Mouse (Mus musculus) left cerebral cortex, postnatal 36 days (tissue): ENCODE measurements around the gene Mettl1. TPM values are rescaled to one million over a fixed set of nuclear protein-coding genes. Genes with fewer than 3 reads are reported as not detected.
"Not testable (repeated sequence)": the region's sequence is repeated elsewhere in the genome, so short reads cannot be mapped to it uniquely, and the experiment has no call there.

Experiments used
- DNase-seq, 2 experiments: peaks; one replicate each; pipeline ENCODE4 v3.0.0; 2021 to 2022; ENCODE audit warnings: low spot score in 2 of 2, mixed read lengths in 1 of 2
- intact Hi-C: fragments of 180-260 bp; cut with DNase I; formaldehyde crosslinking; loops from one replicate; pipeline ENCODE4 v1.15.1; 2025
- total RNA-seq, 2 experiments: library from RNA; stranded (reverse); gene quantifications; 2 replicates each; pipeline ENCODE4 v1.2.3; 2021

Mettl1 gene
- total RNA-seq, 2 experiments from 2014 or later, result 9.2 to 10.6 TPM

GRCm38 (mm10) chr10:127042468-127043115, 1.4 kb downstream of the Mettl1 start:
- no peak for DNase-seq
- intact Hi-C loops, result no loop called here

- DNase-seq, result no peak
- intact Hi-C loops, result no loop called here
Measured at GRCm38 (mm10) chr10:127043187-127043586, 2.0 kb downstream of the Mettl1 start.

- DNase-seq, result no peak
- intact Hi-C loops, result no loop called here
Measured at GRCm38 (mm10) chr10:127047954-127048353, 6.7 kb downstream of the Mettl1 start, which contains the start of gene Cyp27b1. Gene Cyp27b1, plus strand, starts transcription at chr10:127048250.

GRCm38 (mm10) chr10:127048608-127049394, 7.6 kb downstream of the Mettl1 start:
- intact Hi-C loops, result no loop called here
- no peak for DNase-seq

GRCm38 (mm10) chr10:127049395-127050118, 8.3 kb downstream of the Mettl1 start:
- no peak for DNase-seq
- intact Hi-C loops, result no loop called here

- no peak for DNase-seq
- intact Hi-C loops, result no loop called here
Measured at GRCm38 (mm10) chr10:127050119-127050474, 8.9 kb downstream of the Mettl1 start.

GRCm38 (mm10) chr10:127054646-127055045, 13.4 kb downstream of the Mettl1 start:
- no peak for DNase-seq
- intact Hi-C loops, result no loop called here

- DNase-seq, result no peak
- intact Hi-C loops, result no loop called here
Measured at GRCm38 (mm10) chr10:127055406-127055805, 14.2 kb downstream of the Mettl1 start.

GRCm38 (mm10) chr10:127056490-127056889, 15.3 kb downstream of the Mettl1 start:
- intact Hi-C loops, result no loop called here
- no peak for DNase-seq

GRCm38 (mm10) chr10:127058161-127058560, 16.9 kb downstream of the Mettl1 start:
- DNase-seq, result peak; percentile 65 to 66
- intact Hi-C loops, result no loop called here

GRCm38 (mm10) chr10:127058708-127059107, 17.5 kb downstream of the Mettl1 start:
- intact Hi-C loops, result no loop called here
- no peak for DNase-seq

- no peak for DNase-seq
- intact Hi-C loops, result no loop called here
Measured at GRCm38 (mm10) chr10:127059174-127059967, 18.2 kb downstream of the Mettl1 start.

- DNase-seq, result peak; percentile 70 to 84
- intact Hi-C loops, result no loop called here
Measured at GRCm38 (mm10) chr10:127059968-127060916, 19.0 kb downstream of the Mettl1 start, which contains the start of gene March9. Gene March9, minus strand, starts transcription at chr10:127060184.

GRCm38 (mm10) chr10:127061085-127061484, 19.9 kb downstream of the Mettl1 start:
- DNase-seq, result no peak
- intact Hi-C loops, result no loop called here

GRCm38 (mm10) chr10:127061513-127061912, 20.3 kb downstream of the Mettl1 start:
- intact Hi-C loops, result no loop called here

GRCm38 (mm10) chr10:127062101-127062500, 20.9 kb downstream of the Mettl1 start:
- intact Hi-C loops, result not testable (repeated sequence)

More at GRCm38 (mm10) chr10:127061513-127061912, 20.3 kb downstream of the Mettl1 start:
- DNase-seq, result no peak

GRCm38 (mm10) chr10:127062503-127062902, 21.3 kb downstream of the Mettl1 start:
- intact Hi-C loops, result no loop called here
- no peak for DNase-seq

More at GRCm38 (mm10) chr10:127062101-127062500, 20.9 kb downstream of the Mettl1 start:
- not testable (repeated sequence) for DNase-seq

GRCm38 (mm10) chr10:127063239-127063872, 22.1 kb downstream of the Mettl1 start, which contains the start of gene Cdk4:
Gene Cdk4, plus strand, starts transcription at chr10:127063534.
- peak; percentile 99 to 100 for DNase-seq
- intact Hi-C loops, result no loop called here
